Mouse (Mus musculus) liver, adult 2 months (tissue): ENCODE data around the gene Gm14418. TPM values are rescaled to one million over a fixed set of nuclear protein-coding genes. Genes with fewer than 3 reads are reported as not detected.
"Not testable (repeated sequence)": the region's sequence is repeated elsewhere in the genome, so short reads cannot be mapped to it uniquely, and the experiment has no call there.

Experiments used
- DNase-seq: peaks from one replicate; pipeline ENCODE4 v3.0.0-alpha.2; 2011; ENCODE audit warnings: low read depth, low spot score; ENCODE audit errors: extremely low read depth
- H3K27ac ChIP-seq: fragments of 200-500 bp; replicated peaks from 2 replicates; pipeline ENCODE4 v1.5.1; 2012; ENCODE audit warnings: low read depth, mild to moderate bottlenecking, control low read depth, inconsistent platforms, low read length; ENCODE audit not compliant: insufficient read depth
- H3K27me3 ChIP-seq: fragments of 200-500 bp; 2 replicates; pipeline ENCODE4 v1.6.1; 2012; ENCODE audit warnings: mild to moderate bottlenecking, moderate library complexity, low read length, inconsistent platforms; ENCODE audit not compliant: control insufficient read depth, insufficient read depth
- H3K36me3 ChIP-seq: fragments of 200-500 bp; 2 replicates; pipeline ENCODE4 v1.6.1; 2012; ENCODE audit warnings: low read length, inconsistent platforms; ENCODE audit not compliant: control insufficient read depth, insufficient read depth
- H3K4me1 ChIP-seq: fragments of 200-500 bp; 2 replicates; pipeline ENCODE4 v1.6.1; 2011; ENCODE audit warnings: low read length; ENCODE audit not compliant: control insufficient read depth, insufficient read depth
- H3K4me3 ChIP-seq: fragments of 200-500 bp; 2 replicates; pipeline ENCODE4 v1.5.1; 2011; ENCODE audit warnings: low read depth, mild to moderate bottlenecking, control low read depth, low read length, moderate library complexity; ENCODE audit not compliant: insufficient read depth
- H3K79me2 ChIP-seq: fragments of 200-500 bp; 2 replicates; pipeline ENCODE4 v1.6.1; 2012; ENCODE audit warnings: inconsistent platforms, mild to moderate bottlenecking, low read length, moderate library complexity; ENCODE audit not compliant: control insufficient read depth, insufficient read depth
- H3K9ac ChIP-seq: fragments of 200-500 bp; 2 replicates; pipeline ENCODE4 v1.6.1; 2012; ENCODE audit warnings: low read depth, mild to moderate bottlenecking, control low read depth, inconsistent platforms, low read length
- WGBS: fragments of 180-500 bp; shearing (Covaris S2); methylation state at CpG from one replicate; pipeline ENCODE4 v1.1.7; 2018; 5-methylcytosine and 5-hydroxymethylcytosine counted together
- polyA plus RNA-seq: library from polyadenylated mRNA; depleted of rRNA; stranded (reverse); fragments of >200 nt; gene quantifications from 2 replicates; pipeline ENCODE4 v1.2.3, GENCODE M21; 2012; rRNA removed
- total RNA-seq: library from RNA; depleted of rRNA; stranded (reverse); fragments of >200 nt; gene quantifications from 2 replicates; pipeline ENCODE4 v1.2.3, GENCODE M21; 2014; rRNA removed

Gene Gm14418
- total RNA-seq (2.7 and 4.1 TPM in 2 replicates), polyA plus RNA-seq (0.65 and 0.75 TPM in 2 replicates)

DNA sequence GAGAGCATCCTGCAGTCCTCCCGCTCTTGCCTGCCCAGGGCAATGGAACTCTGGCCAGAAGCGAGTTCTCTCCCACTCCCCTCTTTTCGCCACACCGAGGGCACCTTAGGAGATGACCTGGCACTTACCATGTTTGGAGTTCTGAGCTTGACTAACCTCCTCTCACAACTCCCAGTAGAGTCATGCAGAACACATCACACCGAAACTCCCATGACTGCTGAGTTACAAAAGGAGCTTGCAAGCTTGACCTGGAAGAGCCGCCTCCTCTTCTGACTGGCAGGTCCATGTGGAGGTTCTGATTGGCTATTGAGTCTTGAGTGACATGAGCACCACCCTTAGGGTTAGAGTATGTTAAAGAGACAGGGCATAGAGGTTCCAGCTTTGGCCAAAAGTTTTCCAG is at the start of gene Gm14418:
Gene Gm14418 (minus strand): TSS at position 225 of the 400 bp plus-strand sequence.
- not testable (repeated sequence) for H3K27ac ChIP-seq, H3K27me3 ChIP-seq, H3K36me3 ChIP-seq, H3K9ac ChIP-seq, H3K79me2 ChIP-seq, H3K4me1 ChIP-seq
- WGBS = 31% methylated on average over 6 of the region's 6 CpGs
- DNase-seq = peak; percentile 52
- peak within 1 kb of the TSS; percentile 25 for H3K4me3 ChIP-seq

Other genes starting within 250 kb of the Gm14418 start
- gene Gm14410, start 191.9 kb downstream of the Gm14418 start, total RNA-seq = 9.4 and 10.6 TPM in 2 replicates
- gene Gm14410, start 191.9 kb downstream of the Gm14418 start, polyA plus RNA-seq = 1.4 and 1.6 TPM in 2 replicates
- gene Gm14409, start 131.3 kb downstream of the Gm14418 start, total RNA-seq = not detected in 2 replicates
- gene Gm14409, start 131.3 kb downstream of the Gm14418 start, polyA plus RNA-seq = not detected in 2 replicates
- gene Gm14412, start 74.0 kb downstream of the Gm14418 start, total RNA-seq = 0.20 and 0.46 TPM in 2 replicates
- not detected in 2 replicates for gene Gm14412, start 74.0 kb downstream of the Gm14418 start, polyA plus RNA-seq
- 50.5 and 69.0 TPM in 2 replicates for gene Zfp970, start 66.4 kb upstream of the Gm14418 start, total RNA-seq
- gene Zfp970, start 66.4 kb upstream of the Gm14418 start, polyA plus RNA-seq = 5.9 and 7.7 TPM in 2 replicates
- 27.0 and 54.8 TPM in 2 replicates for gene Gm14403, start 99.9 kb upstream of the Gm14418 start, total RNA-seq
- gene Gm14403, start 99.9 kb upstream of the Gm14418 start, polyA plus RNA-seq = 2.2 and 4.4 TPM in 2 replicates
- gene Gm14406, start 179.9 kb upstream of the Gm14418 start, total RNA-seq = not detected in 2 replicates
- gene Gm14406, start 179.9 kb upstream of the Gm14418 start, polyA plus RNA-seq = not detected in 2 replicates